8 mouse cellular contexts compared by ENCODE assay signal in genomic region chr13:80885834-80886663, GRCm38 (mm10). TPM values are rescaled to one million over a fixed set of nuclear protein-coding genes. Genes with fewer than 3 reads are reported as not detected.
DNase-seq lines count a peak whose midpoint lies in the region; ATAC-seq and TF ChIP-seq lines count a peak whose summit lies in the region.

No protein-coding gene starts in this region.

- H3K4me3 ChIP-seq in embryonic facial prominence, embryonic 12.5 days = peak overlapping the region; percentile 68
- peak overlapping the region; percentile 72 for H3K4me3 ChIP-seq in limb, embryonic 11.5 days (ENCODE audit: low read depth, low read length)
- peak overlapping the region; percentile 87 for H3K4me3 ChIP-seq in midbrain, embryonic 13.5 days (replicated peaks)
- peak overlapping the region; percentile 68 for H3K4me3 ChIP-seq in small intestine, adult 2 months (ENCODE audit: low read depth, low read length)

- peak; percentile 27; the same call in 1 of the 2 replicates for TF ChIP-seq POLR2A in small intestine, adult 2 months (IDR thresholded peaks at IDR 0.05; ENCODE audit: low read depth, low read length)

- ATAC-seq in embryonic facial prominence, embryonic 12.5 days (ENCODE audit: insufficient number of reproducible peaks, insufficient read depth, low FRiP score, low TSS enrichment) = peak; percentile 96
- peak; percentile 93 for ATAC-seq in limb, embryonic 11.5 days (ENCODE audit: insufficient number of reproducible peaks, low FRiP score, low TSS enrichment, low read depth)
- peak; percentile 94 for ATAC-seq in midbrain, embryonic 13.5 days

- WGBS in embryonic facial prominence, embryonic 12.5 days = under 1% methylated on average over 69 of the region's 72 CpGs
- under 1% methylated on average over 53 of the region's 72 CpGs for whole genome bisulfite sequencing in limb, embryonic 11.5 days
- under 1% methylated on average over 71 of the region's 72 CpGs for WGBS in midbrain, embryonic 13.5 days
- 1% methylated on average over 72 of the region's 72 CpGs for WGBS in small intestine, adult 2 months

- peak overlapping the region; percentile 50 for H3K4me2 ChIP-seq in embryonic facial prominence, embryonic 12.5 days (replicated peaks)
- H3K4me2 ChIP-seq in limb, embryonic 11.5 days (ENCODE audit: low read depth, severe bottlenecking) = peak overlapping the region; percentile 53
- peak overlapping the region; percentile 66 for H3K4me2 ChIP-seq in midbrain, embryonic 13.5 days (replicated peaks)

- no peaks in the 10 kb centered on the region for H3K4me1 ChIP-seq in embryonic facial prominence, embryonic 12.5 days
- H3K4me1 ChIP-seq in limb, embryonic 11.5 days (ENCODE audit: control insufficient read depth, insufficient read depth, low read length) = no peaks in the 10 kb centered on the region
- H3K4me1 ChIP-seq in midbrain, embryonic 13.5 days (replicated peaks) = peaks cover 17% of the 10 kb centered on the region
- peaks cover 2% of the 10 kb centered on the region for H3K4me1 ChIP-seq in small intestine, adult 2 months (ENCODE audit: control insufficient read depth, insufficient read depth, insufficient read length, low read length)

- H3K9me3 ChIP-seq in embryonic facial prominence, embryonic 12.5 days = no peaks in the 10 kb centered on the region
- no peaks in the 10 kb centered on the region for H3K9me3 ChIP-seq in limb, embryonic 11.5 days (ENCODE audit: control insufficient read depth, low read length)
- H3K9me3 ChIP-seq in midbrain, embryonic 13.5 days = no peaks in the 10 kb centered on the region

- H3K9ac ChIP-seq in embryonic facial prominence, embryonic 12.5 days = peak overlapping the region; percentile 90
- peak overlapping the region; percentile 100 for H3K9ac ChIP-seq in limb, embryonic 11.5 days (ENCODE audit: low read length)
- H3K9ac ChIP-seq in midbrain, embryonic 13.5 days (replicated peaks) = peak overlapping the region; percentile 100

- H3K27ac ChIP-seq in embryonic facial prominence, embryonic 12.5 days = peak overlapping the region; percentile 100
- H3K27ac ChIP-seq in limb, embryonic 11.5 days (replicated peaks; ENCODE audit: low read depth, low read length) = peak overlapping the region; percentile 100
- peak overlapping the region; percentile 100 for H3K27ac ChIP-seq in midbrain, embryonic 13.5 days
- H3K27ac ChIP-seq in small intestine, adult 2 months (ENCODE audit: insufficient read depth, low read depth, low read length) = peak overlapping the region; percentile 98

- H3K36me3 ChIP-seq in embryonic facial prominence, embryonic 12.5 days = peaks cover 22% of the 10 kb centered on the region
- peaks cover 13% of the 10 kb centered on the region for H3K36me3 ChIP-seq in limb, embryonic 11.5 days (ENCODE audit: control insufficient read depth, insufficient read depth, low read length)
- H3K36me3 ChIP-seq in midbrain, embryonic 13.5 days = peaks cover 22% of the 10 kb centered on the region
- H3K36me3 ChIP-seq in small intestine, adult 2 months (ENCODE audit: control insufficient read depth, insufficient read depth, low read length) = peaks cover 20% of the 10 kb centered on the region

- H3K27me3 ChIP-seq in embryonic facial prominence, embryonic 12.5 days = no peaks in the 10 kb centered on the region
- no peaks in the 10 kb centered on the region for H3K27me3 ChIP-seq in limb, embryonic 11.5 days (ENCODE audit: control insufficient read depth, insufficient read depth, low read length)
- no peaks in the 10 kb centered on the region for H3K27me3 ChIP-seq in midbrain, embryonic 13.5 days
- no peaks in the 10 kb centered on the region for H3K27me3 ChIP-seq in small intestine, adult 2 months (ENCODE audit: control insufficient read depth, insufficient read depth, low read length)

- peak; percentile 93 for DNase-seq in 3T3-L1 (ENCODE audit: low read depth, low spot score)
- peak; percentile 92 to 94 for DNase-seq in adrenal gland, postnatal 36 days
- peak; percentile 92 to 95 for DNase-seq in heart, adult 18-20 months
- DNase-seq in kidney, adult 18-20 months = peak; percentile 97
- peak; percentile 97 for DNase-seq in limb, embryonic 11.5 days (ENCODE audit: low spot score)

- no peak for TF ChIP-seq CTCF in small intestine, adult 2 months (IDR thresholded peaks at IDR 0.05; ENCODE audit: extremely low read depth, insufficient read length, insufficient replicate concordance, low read depth, low read length)

RNA-seq across cellular contexts. Expression of gene Arrdc3, which starts 2.9 kb away (rescaled TPM):
- total RNA-seq in adrenal gland, postnatal 36 days (2021) = 100 to 1,000 TPM in 1 of 2 experiments, 10 to 100 TPM in 1; 72.9 to 186 TPM
- polyA plus RNA-seq in embryonic facial prominence, embryonic 12.5 days (2016; fragmentation: Nextera tagmentation; extraction: Ambion mirVana) = 90.6 and 91.9 TPM in 2 replicates
- 10 to 100 TPM; 27.0 to 38.7 TPM for total RNA-seq in heart, adult 18-20 months (2021)
- 80.1 and 91.0 TPM in 2 replicates for polyA plus RNA-seq in limb, embryonic 11.5 days (2014; fragmentation: Nextera tagmentation; extraction: Ambion mirVana)
- polyA plus RNA-seq in midbrain, embryonic 13.5 days (2015; fragmentation: Nextera tagmentation; extraction: Ambion mirVana) = 54.0 and 57.1 TPM in 2 replicates
- polyA plus RNA-seq in small intestine, adult 2 months (2012; rRNA removed) = 8.1 and 9.1 TPM in 2 replicates

Comparison
In these comparisons a context has a peak if more than half of its experiments do, and no peak if none do; other contexts are left out.
1. Peak in every context shown above with its lines: DNase-seq, ATAC-seq, H3K4me3 ChIP-seq and H3K27ac ChIP-seq.